Mouse (Mus musculus) CH12.LX (cell line): ENCODE results near the gene Dennd1a. TPM values are rescaled to one million over a fixed set of nuclear protein-coding genes. Genes with fewer than 3 reads are reported as not detected.

Experiments used
- DNase-seq: peaks from one replicate; pipeline ENCODE4 v3.0.0-alpha.2; 2013; ENCODE audit errors: extremely low read depth
- H3K27ac ChIP-seq: 2 replicates; pipeline ENCODE4 v1.5.1; 2012; ENCODE audit warnings: low read depth, mild to moderate bottlenecking, control low read depth, moderate library complexity; ENCODE audit not compliant: insufficient read depth
- H3K27me3 ChIP-seq: replicated peaks from 2 replicates; pipeline ENCODE3; 2012; ENCODE audit warnings: inconsistent platforms
- H3K36me3 ChIP-seq, 2 experiments: replicated peaks in 1 of 2; 2 replicates each; pipeline versions ENCODE3 to v1.6.1; 2012; ENCODE audit warnings: inconsistent platforms in 1 of 2, low read length in 1 of 2, mild to moderate bottlenecking in 1 of 2, mixed read lengths in 1 of 2, moderate library complexity in 1 of 2; ENCODE audit not compliant: control insufficient read depth in 1 of 2, insufficient read depth in 1 of 2
- H3K4me1 ChIP-seq, 2 experiments: 2 replicates each; pipeline ENCODE4 v1.6.1; 2012; ENCODE audit warnings: inconsistent platforms in 1 of 2, moderate library complexity in 1 of 2; ENCODE audit not compliant: insufficient read depth in 2 of 2, control insufficient read depth in 1 of 2
- H3K4me2 ChIP-seq: 2 replicates; pipeline ENCODE4 v1.6.1; 2012; ENCODE audit warnings: low read depth, mild to moderate bottlenecking, control low read depth; ENCODE audit not compliant: poor library complexity, insufficient read depth, severe bottlenecking
- H3K4me3 ChIP-seq, 3 experiments: fragments of 150-350 bp in 1 of 3; sonication (generic) in 1 of 3; replicated peaks in 1 of 3; 2 replicates each; pipeline versions ENCODE3 to v1.5.1; 2011 to 2012; ENCODE audit warnings: low read depth in 2 of 3, low read length in 2 of 3, mild to moderate bottlenecking in 2 of 3, moderate library complexity in 2 of 3, control low read depth in 1 of 3, improper control_type of control experiment in 1 of 3, inconsistent platforms in 1 of 3, mixed read lengths in 1 of 3; ENCODE audit not compliant: poor library complexity in 1 of 3
- H3K79me2 ChIP-seq: replicated peaks from 2 replicates; pipeline ENCODE4 v1.6.1; 2012; ENCODE audit warnings: mild to moderate bottlenecking, moderate library complexity; ENCODE audit not compliant: control insufficient read depth, poor library complexity, insufficient read depth, severe bottlenecking; ENCODE audit errors: extremely low read depth
- H3K9ac ChIP-seq: 2 replicates; pipeline ENCODE4 v1.6.1; 2012; ENCODE audit warnings: low read depth, mild to moderate bottlenecking, control low read depth, moderate library complexity; ENCODE audit not compliant: insufficient read depth
- H3K9me3 ChIP-seq: replicated peaks from 2 replicates; pipeline ENCODE3; 2012; ENCODE audit warnings: low read length, inconsistent platforms, mixed read lengths
- CHD2 ChIP-seq: IDR thresholded peaks from 2 replicates; pipeline ENCODE4 v1.6.1; 2011; ENCODE audit warnings: low read length, improper control_type of control experiment
- E2F4 ChIP-seq: IDR thresholded peaks from 2 replicates; pipeline ENCODE4 v1.6.1; 2011; ENCODE audit warnings: low read depth, low read length, improper control_type of control experiment; ENCODE audit not compliant: insufficient replicate concordance
- ETS1 ChIP-seq: conservative IDR thresholded peaks from 2 replicates; pipeline ENCODE4 v1.6.1; 2012; ENCODE audit warnings: low read depth, mild to moderate bottlenecking, inconsistent platforms, low read length, improper control_type of control experiment, moderate library complexity
- JUND ChIP-seq: conservative IDR thresholded peaks from 2 replicates; pipeline ENCODE4 v1.6.1; 2011; ENCODE audit warnings: low read depth, low read length, improper control_type of control experiment
- KAT2A ChIP-seq: IDR thresholded peaks from 2 replicates; pipeline ENCODE4 v1.6.1; 2012; ENCODE audit warnings: low read length, improper control_type of control experiment, inconsistent platforms; ENCODE audit not compliant: insufficient replicate concordance
- MAFK ChIP-seq: IDR thresholded peaks from 2 replicates; pipeline ENCODE4 v1.6.1; 2011; ENCODE audit warnings: low read length, improper control_type of control experiment; ENCODE audit not compliant: insufficient replicate concordance
- MAX ChIP-seq: IDR thresholded peaks from 2 replicates; pipeline ENCODE4 v1.6.1; 2011; ENCODE audit warnings: low read length, improper control_type of control experiment
- MEF2A ChIP-seq: IDR thresholded peaks from 2 replicates; pipeline ENCODE4 v1.6.1; 2014; ENCODE audit warnings: low read depth, mild to moderate bottlenecking, inconsistent platforms, low read length, improper control_type of control experiment, borderline replicate concordance
- MYC ChIP-seq: IDR thresholded peaks from 2 replicates; pipeline ENCODE4 v1.6.1; 2011; ENCODE audit warnings: low read depth, mild to moderate bottlenecking, improper control_type of control experiment, low read length
- PAX5 ChIP-seq: IDR thresholded peaks from 2 replicates; pipeline ENCODE4 v1.6.1; 2012; ENCODE audit warnings: low read length, inconsistent platforms, mixed read lengths
- POLR2A ChIP-seq: IDR thresholded peaks from 2 replicates; pipeline ENCODE4 v1.6.1; 2011; ENCODE audit warnings: low read depth, mild to moderate bottlenecking, improper control_type of control experiment, low read length
- POLR2AphosphoS2 ChIP-seq: IDR thresholded peaks from 2 replicates; pipeline ENCODE4 v1.6.1; 2011; ENCODE audit warnings: low read depth, low read length, improper control_type of control experiment
- RAD21 ChIP-seq: IDR thresholded peaks from 2 replicates; pipeline ENCODE4 v1.6.1; 2011; ENCODE audit warnings: low read depth, mild to moderate bottlenecking, low read length, improper control_type of control experiment, moderate library complexity
- RCOR1 ChIP-seq: conservative IDR thresholded peaks from 2 replicates; pipeline ENCODE4 v1.6.1; 2012; ENCODE audit warnings: low read depth, mild to moderate bottlenecking, inconsistent platforms, low read length, improper control_type of control experiment
- TCF12 ChIP-seq: IDR thresholded peaks from 2 replicates; pipeline ENCODE4 v1.6.1; 2014; ENCODE audit warnings: low read depth, mild to moderate bottlenecking, inconsistent platforms, low read length, improper control_type of control experiment
- ZC3H11A ChIP-seq: IDR thresholded peaks from 2 replicates; pipeline ENCODE4 v1.6.1; 2012; ENCODE audit warnings: low read depth, mild to moderate bottlenecking, inconsistent platforms, low read length, improper control_type of control experiment
- ZMIZ1 ChIP-seq: IDR thresholded peaks from 2 replicates; pipeline ENCODE4 v1.6.1; 2012; ENCODE audit warnings: low read depth, mild to moderate bottlenecking, inconsistent platforms, low read length, improper control_type of control experiment
- ZNF384 ChIP-seq: IDR thresholded peaks from 2 replicates; pipeline ENCODE4 v1.6.1; 2012; ENCODE audit warnings: low read depth, low read length, improper control_type of control experiment, inconsistent platforms
- dilution Hi-C: fragments of 300-500 bp; cut with MboI; formaldehyde crosslinking; loops from 2 replicates; pipeline ENCODE4 v1.14.3; 2020; ENCODE audit warnings: low sequenced_read_pairs; ENCODE audit not compliant: extremely low pct_unique_long_range_greater_than_20kb, extremely low pct_ligation_motif_present
- in situ Hi-C: fragments of 300-500 bp; cut with MboI; formaldehyde crosslinking; loops from 3 replicates; pipeline ENCODE4 v1.14.3; 2019; ENCODE audit warnings: low sequenced_read_pairs, low pct_ligation_motif_present, low pct_unique_long_range_greater_than_20kb, mixed read lengths
- polyA plus RNA-seq: library from polyadenylated mRNA; unstranded; fragments of >175 nt; gene quantifications from 2 replicates; pipeline ENCODE4 v1.2.1, GENCODE M21; 2012; ENCODE audit warnings: low read depth; ENCODE audit not compliant: insufficient read length
- total RNA-seq, 2 experiments: library from RNA; depleted of rRNA; stranded (reverse); fragments of 300-350 nt in 1 of 2; fragments of >200 nt in 1 of 2; gene quantifications; 2 replicates each; pipeline ENCODE4 v1.2.3; 2012 to 2014

Gene Dennd1a
- total and polyA plus RNA-seq, 3 experiments: 2.7 to 7.3 (median 4.3) TPM

DNA sequence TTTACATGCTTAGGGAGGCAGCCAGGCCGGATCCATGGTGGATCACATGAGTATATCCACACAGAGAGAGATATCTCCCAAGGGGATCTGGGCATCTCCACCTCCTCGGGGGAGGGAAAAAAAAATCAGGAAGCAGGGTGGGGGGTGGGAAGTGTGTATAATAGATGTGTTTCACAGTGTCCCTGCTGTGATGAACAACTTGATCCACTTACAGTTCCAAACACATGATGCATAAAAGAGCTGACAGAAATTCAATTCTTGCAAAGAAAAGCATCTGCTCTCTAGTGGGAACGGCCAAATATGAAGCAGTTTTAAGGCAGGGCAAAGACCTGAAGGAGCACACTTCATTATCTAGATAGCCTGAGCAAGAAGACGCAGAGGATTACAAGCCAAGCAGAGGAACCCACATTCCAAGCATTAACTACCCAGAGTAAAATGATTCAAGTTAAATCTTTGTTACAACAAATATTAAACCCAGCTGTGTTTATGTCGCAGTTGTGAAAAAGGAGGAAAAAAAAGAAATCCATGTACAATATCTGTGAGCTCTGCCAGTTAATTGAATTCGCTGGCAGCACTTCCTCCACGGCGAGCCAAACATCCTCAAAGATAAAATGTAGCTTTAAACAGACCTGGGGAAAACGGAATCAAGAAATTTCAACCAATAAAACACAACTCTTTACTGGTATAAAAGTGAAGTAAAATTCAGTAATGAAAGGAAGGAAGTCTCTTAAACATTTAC is 341.4 kb downstream of the Dennd1a start:
- H3K27ac ChIP-seq: no peak overlapping the region
- no peak for TF ChIP-seq CHD2
- no peak for TF ChIP-seq POLR2A
- no peak for TF ChIP-seq RAD21
- no peak for TF ChIP-seq ZNF384
- TF ChIP-seq KAT2A: no peak
- no peak for TF ChIP-seq ZC3H11A
- TF ChIP-seq ETS1: no peak
- in situ Hi-C loops (no loop called here), dilution Hi-C loops (no loop called here)
- H3K79me2 ChIP-seq: no peaks in the 10 kb centered on the region
- peaks cover 0 to 3% of the 10 kb centered on the region in 2 experiments for H3K36me3 ChIP-seq
- H3K9me3 ChIP-seq: no peaks in the 10 kb centered on the region
- no peak overlapping the region for H3K4me2 ChIP-seq
- no peaks in the 10 kb centered on the region for H3K27me3 ChIP-seq
- H3K9ac ChIP-seq: no peak overlapping the region
- no peak overlapping the region for H3K4me3 ChIP-seq
- no peaks in the 10 kb centered on the region for H3K4me1 ChIP-seq
- no peak for DNase-seq

DNA sequence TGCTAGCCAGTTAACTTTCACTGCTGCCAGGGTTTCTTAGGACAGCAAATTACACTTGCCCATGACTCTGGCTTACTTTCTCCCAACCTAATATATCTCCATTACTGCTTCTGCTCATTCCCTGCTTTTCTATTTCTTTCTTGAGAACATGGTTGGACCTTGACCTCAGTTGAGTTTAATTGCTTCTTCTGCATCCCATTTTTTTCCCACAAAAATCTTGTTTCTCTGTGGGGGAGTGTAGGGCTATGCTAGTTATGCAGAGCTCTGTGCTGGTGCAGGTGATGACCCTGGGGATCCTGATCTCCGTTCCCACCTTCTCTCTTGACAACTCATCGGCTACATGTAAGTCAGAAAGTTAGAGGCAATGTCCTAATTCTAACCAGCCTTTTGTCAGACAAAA is 344.3 kb downstream of the Dennd1a start:
- dilution Hi-C loops: no loop called here

DNA sequence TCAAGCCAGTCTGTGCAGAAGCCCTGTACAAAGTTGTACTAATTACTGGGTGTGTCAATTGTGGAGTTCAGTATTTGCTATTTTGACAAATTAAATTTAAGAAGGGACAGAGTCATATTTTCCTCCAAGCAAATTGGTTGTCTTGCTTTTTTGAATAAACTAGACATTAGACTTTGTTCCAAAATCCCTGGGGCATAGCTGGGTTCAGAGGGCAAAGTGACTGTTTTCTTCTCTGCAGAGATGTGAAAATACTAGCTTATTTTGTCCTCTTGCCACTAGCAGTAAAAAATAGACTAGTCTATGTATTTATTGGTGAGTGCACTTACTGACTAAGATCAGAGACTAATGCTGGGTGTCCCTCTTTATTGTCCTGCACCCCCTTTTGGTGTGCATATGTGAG is 345.4 kb downstream of the Dennd1a start:
- Histone ChIP-seq H3K9me3 (no peaks in the 10 kb centered on the region), H3K79me2 (no peaks in the 10 kb centered on the region), H3K36me3 (peaks cover 0 to 1% of the 10 kb centered on the region in 2 experiments), H3K27me3 (no peaks in the 10 kb centered on the region), H3K27ac (no peak overlapping the region), H3K4me2 (no peak overlapping the region), H3K4me3 (no peak overlapping the region), H3K9ac (no peak overlapping the region), H3K4me1 (no peaks in the 10 kb centered on the region)
- TF ChIP-seq ZMIZ1 (no peak), E2F4 (no peak), MYC (no peak), JUND (no peak), POLR2A (no peak), MAFK (no peak), MAX (no peak), POLR2AphosphoS2 (no peak), ZNF384 (no peak)
- dilution Hi-C loops: no loop called here
- no peak for DNase-seq
- in situ Hi-C loops: no loop called here

More for the DNA sequence above, 344.3 kb downstream of the Dennd1a start:
- no peak overlapping the region for H3K4me2 ChIP-seq
- DNase-seq: no peak
- H3K4me3 ChIP-seq: no peak overlapping the region
- H3K9me3 ChIP-seq: no peaks in the 10 kb centered on the region
- H3K9ac ChIP-seq: no peak overlapping the region
- no peaks in the 10 kb centered on the region for H3K4me1 ChIP-seq
- no peaks in the 10 kb centered on the region for H3K27me3 ChIP-seq
- in situ Hi-C loops: no loop called here
- H3K27ac ChIP-seq: no peak overlapping the region
- no peaks in the 10 kb centered on the region for H3K79me2 ChIP-seq
- no peak for TF ChIP-seq ETS1
- no peak for TF ChIP-seq MYC
- no peak for TF ChIP-seq MEF2A
- TF ChIP-seq RAD21: no peak
- TF ChIP-seq TCF12: no peak
- no peak for TF ChIP-seq RCOR1
- TF ChIP-seq KAT2A: no peak
- no peak for TF ChIP-seq PAX5
- peaks cover 0 to 1% of the 10 kb centered on the region in 2 experiments for H3K36me3 ChIP-seq
